Mouse (Mus musculus): ENCODE measurements around the gene Ttc28.

Ttc28 gene

GRCm38 (mm10) chr5:110889945-110890344 lies 10.3 kb downstream of the Ttc28 start:
- DNase-seq = no peak

GRCm38 (mm10) chr5:110890561-110890960 lies 11.0 kb downstream of the Ttc28 start:
- no peak for DNase-seq

GRCm38 (mm10) chr5:110897114-110897788 lies 17.6 kb downstream of the Ttc28 start:
- DNase-seq = no peak

GRCm38 (mm10) chr5:110898169-110898568 lies 18.6 kb downstream of the Ttc28 start:
- no peak for DNase-seq

GRCm38 (mm10) chr5:110898785-110899184 lies 19.2 kb downstream of the Ttc28 start:
- no peak for DNase-seq

GRCm38 (mm10) chr5:110900331-110900730 lies 20.7 kb downstream of the Ttc28 start:
- no peak for DNase-seq

GRCm38 (mm10) chr5:110906708-110907107 lies 27.1 kb downstream of the Ttc28 start:
- DNase-seq = no peak

GRCm38 (mm10) chr5:110908879-110909278 lies 29.3 kb downstream of the Ttc28 start:
- no peak for DNase-seq

- DNase-seq = no peak
These were observed 30.5 kb downstream of the Ttc28 start for GRCm38 (mm10) chr5:110909955-110910589.

- DNase-seq = no peak
These were observed 35.3 kb downstream of the Ttc28 start for GRCm38 (mm10) chr5:110914859-110915258.

GRCm38 (mm10) chr5:110916241-110916640 lies 36.6 kb downstream of the Ttc28 start:
- no peak for DNase-seq

- DNase-seq = no peak
These were observed 39.9 kb downstream of the Ttc28 start for GRCm38 (mm10) chr5:110919541-110919940.

GRCm38 (mm10) chr5:110923336-110923735 lies 43.7 kb downstream of the Ttc28 start:
- peak; percentile 40 for DNase-seq

- no peak for DNase-seq
These were observed 45.0 kb downstream of the Ttc28 start for GRCm38 (mm10) chr5:110924636-110925035.

- no peak for DNase-seq
These were observed 46.2 kb downstream of the Ttc28 start for GRCm38 (mm10) chr5:110925804-110926203.

- DNase-seq = no peak
These were observed 48.7 kb downstream of the Ttc28 start for GRCm38 (mm10) chr5:110928289-110928688.

- no peak for DNase-seq
These were observed 49.7 kb downstream of the Ttc28 start for GRCm38 (mm10) chr5:110929306-110929705.

GRCm38 (mm10) chr5:110936606-110937005 lies 57.0 kb downstream of the Ttc28 start:
- DNase-seq = no peak

- DNase-seq = no peak
These were observed 64.7 kb downstream of the Ttc28 start for GRCm38 (mm10) chr5:110944326-110944725.

- DNase-seq = no peak
These were observed 69.1 kb downstream of the Ttc28 start for GRCm38 (mm10) chr5:110948476-110949399.

GRCm38 (mm10) chr5:110949791-110950190 lies 70.2 kb downstream of the Ttc28 start:
- DNase-seq = no peak

GRCm38 (mm10) chr5:110958196-110958595 lies 78.6 kb downstream of the Ttc28 start:
- no peak for DNase-seq

GRCm38 (mm10) chr5:110960067-110960466 lies 80.5 kb downstream of the Ttc28 start:
- DNase-seq = peak; percentile 73

GRCm38 (mm10) chr5:110960890-110961289 lies 81.3 kb downstream of the Ttc28 start:
- DNase-seq = no peak

Measured in kidney, postnatal 10 days (tissue).